Mouse (Mus musculus): Measurements from ENCODE around the gene Camsap1.
A peak's percentile ranks its signal among the peaks of the same experiment; 100 is the strongest.

Camsap1 gene

DNA sequence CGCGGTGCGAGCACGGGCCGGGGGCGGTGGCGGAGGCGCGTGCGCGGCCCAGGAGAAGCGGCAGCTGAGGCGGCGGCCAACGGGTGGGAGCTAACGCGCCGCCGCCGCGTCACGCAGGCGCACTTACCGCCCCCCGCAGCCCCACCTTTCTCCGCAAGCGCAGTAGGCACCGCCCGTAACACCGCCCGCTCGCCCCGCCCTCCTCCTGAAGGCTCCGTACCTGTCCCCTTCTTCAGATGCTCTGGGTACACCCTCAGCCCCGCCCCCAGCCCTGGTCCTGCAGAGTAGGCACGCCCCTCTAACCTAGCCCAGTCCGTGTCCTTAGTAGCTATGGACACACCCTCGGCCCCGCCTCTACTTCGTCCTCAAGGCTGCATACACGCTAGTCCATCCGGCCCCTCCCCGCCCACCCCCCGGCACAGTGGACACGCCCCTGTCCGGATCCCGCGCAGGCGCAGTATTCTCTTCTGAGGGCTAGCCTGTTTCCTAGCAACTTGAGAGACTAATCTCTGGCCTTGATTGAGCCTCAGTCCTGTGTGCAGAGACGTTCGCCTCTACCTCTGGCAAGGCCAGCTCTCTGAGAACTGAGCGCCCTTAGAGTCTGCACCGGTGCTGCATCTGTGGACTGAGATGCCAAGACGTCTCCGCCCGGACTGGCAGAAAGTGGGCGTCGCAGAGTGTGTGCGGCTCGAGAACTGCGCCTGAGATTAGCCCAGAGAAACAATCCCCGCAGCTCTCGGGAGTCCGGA is at the start of gene Camsap1:
Camsap1 (minus strand) TSS at position 124 of the 749 bp plus-strand sequence.
- DNase-seq: peak; percentile 98 to 99

DNA sequence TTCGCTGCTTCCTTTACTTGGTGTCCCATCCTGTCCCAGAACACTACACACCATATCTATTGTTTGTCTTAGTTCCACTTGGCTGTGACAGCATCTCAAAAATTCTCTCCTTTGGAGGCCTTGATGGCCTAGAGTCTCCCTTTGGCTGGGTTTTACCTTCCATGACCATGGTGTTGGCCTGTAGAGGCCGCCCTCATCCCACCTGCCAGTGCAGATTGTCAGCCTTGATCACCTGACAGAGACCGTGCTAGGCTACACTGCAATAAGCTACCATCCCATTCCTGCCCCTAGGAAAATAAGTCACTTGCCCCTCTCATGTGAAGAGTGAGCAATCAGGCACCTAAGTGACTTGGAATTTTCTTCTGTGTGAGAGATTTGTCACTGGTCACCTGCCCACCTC is 47.2 kb upstream of the Camsap1 start:
- DNase-seq: peak in 1 of 2 experiments; percentile 5

DNA sequence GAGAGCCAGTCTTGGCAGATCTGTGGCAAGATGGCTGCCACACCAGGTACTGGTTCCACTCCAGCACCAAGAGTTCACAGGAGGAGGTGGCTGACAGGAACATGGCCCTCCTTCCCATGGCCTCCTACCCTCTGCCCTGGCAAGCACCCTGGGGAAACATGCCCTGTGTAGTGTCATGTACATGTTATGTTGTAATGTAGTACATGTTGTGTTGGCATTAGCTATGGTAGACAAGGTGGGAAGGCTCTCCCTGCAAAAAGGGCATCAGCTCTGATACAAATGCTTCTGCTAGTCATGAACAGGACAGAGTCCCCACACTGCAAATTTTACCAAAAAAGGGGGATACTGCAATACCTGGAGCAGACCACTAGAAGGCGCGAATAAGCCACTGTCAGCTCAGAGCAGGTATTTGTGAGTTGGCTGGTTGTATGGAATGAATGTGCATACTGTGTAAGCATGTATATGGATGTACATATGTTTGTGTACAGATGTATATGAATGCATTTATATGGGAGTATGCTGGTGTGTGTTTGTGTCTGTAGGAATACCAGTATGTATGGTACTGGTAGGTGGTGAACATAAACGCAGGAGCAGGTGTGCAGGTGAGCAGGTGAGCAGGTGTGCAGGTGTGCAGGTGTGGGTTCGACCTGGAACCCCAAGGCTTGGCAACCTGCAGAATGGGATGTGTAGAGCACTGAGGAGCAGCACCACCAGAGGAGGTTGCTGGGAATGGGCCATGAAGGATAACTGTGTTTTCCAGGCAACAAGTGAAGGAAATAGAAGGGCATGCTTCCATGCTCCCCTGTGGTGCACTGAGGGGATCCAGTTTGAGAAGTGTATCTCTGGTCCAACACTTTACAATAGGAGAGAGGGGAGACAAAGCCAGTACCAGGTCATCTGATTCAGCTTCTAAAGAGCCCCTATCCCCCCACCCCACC is 41.3 kb upstream of the Camsap1 start:
- peak; percentile 26 to 30 for DNase-seq

DNA sequence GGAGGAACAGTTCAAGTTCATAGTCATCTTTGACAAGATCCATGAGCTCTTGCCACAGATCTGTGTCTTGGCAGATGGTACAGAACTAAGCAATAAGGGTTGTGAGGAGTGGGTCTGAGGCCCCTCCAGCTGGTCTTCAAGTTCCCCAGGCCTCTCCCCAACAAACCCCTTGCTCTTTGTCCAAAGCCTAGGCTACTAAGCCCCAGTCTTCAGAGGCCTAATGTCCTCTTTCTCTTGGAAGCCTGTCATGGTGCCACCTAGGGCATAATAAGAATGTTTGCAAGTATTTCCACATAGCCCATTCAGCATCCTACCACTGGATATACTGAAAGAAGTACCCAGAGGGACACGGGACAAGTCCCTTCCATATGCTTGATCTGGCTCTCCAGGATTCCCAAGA is 39.5 kb upstream of the Camsap1 start:
- no peak for DNase-seq

DNA sequence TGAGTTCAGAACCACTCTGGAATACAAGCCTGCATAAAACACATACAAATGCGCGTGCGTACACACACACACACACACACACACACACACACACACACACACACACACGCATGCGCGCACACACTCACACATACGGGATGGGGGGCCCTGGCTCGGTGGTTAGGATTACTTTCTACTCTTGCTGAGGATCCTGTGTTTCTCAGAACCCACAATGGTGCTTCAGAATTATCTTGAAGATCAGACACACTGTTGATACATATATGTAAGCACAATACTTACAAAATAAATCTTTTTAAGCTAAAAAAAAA is 39.1 kb upstream of the Camsap1 start:
- no peak for DNase-seq

DNA sequence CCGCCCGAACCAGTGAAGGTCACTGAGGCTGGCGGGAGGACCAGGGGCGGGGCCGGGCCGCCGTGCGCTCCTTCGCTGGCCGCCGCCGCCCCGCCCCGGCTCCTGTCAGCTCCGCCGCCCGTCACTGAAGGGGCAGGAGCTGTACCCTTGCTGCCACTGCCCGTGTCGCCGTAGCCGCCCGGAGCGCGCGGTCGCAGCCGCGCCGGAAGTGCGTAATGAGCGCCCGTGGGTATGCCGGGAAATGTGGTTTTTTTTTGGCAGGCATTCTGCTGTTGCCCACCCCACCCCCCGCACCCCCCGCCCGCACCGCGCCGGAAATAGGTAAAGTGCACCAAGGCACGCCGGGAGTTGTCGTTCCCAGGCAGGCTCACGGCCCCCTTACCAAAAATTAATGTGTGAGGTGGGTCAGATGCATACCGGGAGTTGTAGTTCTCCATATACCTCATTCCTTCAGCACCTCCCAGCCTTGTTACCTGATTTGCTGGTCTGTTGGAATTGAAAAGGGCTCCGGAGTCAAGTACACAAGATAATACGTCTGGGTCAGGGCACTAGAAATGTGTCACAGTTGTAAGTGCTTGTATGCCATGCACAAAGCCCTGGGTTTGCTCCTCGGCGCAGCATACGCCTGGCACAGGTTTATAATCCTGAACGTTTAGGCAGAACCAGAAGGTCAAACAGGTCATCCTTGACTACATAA is 38.6 kb upstream of the Camsap1 start, which contains the start of gene Ubac1:
Ubac1 (minus strand) TSS at position 187 of the 697 bp plus-strand sequence.
- DNase-seq: peak; percentile 86 to 92

DNA sequence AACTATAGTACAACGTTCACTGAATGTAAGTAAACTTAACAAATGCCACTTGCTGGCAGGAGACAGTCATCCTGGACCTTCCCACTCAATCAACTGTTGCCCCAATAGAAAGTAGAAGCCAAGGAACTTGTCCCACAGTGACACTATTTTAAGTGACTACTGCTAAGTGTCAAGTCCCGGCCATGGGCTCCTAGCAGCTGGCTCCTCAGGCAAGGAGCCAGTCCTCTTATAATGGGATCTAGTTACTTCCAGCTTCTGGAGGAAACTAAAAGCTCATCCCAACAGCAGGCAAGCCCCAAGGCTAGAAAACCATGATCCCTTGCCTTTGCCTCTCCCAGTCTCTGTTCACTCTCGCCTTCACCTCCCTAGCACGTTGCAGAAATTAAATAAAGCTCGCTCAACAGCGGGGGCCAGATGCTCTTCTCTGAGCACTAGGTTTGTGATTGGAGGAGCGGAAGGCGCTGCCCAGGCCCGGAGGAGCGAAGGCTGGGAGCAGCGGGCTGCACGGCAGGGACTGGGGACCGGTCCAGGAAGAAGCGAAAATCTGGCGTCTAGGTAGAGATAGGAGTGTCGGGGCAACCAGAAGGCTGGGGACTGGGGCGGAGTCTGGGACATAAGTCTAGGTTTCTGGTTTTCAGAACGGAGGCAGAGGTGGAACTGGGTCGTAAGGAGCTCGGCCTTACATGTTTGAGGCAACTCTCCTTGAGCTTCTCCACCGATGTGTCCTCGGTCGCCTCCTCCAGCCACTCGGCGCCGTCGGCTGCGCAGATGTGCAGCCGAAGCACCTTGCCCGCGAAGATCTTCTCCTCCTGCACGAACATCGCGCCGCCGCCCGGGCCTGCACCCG is 37.9 kb upstream of the Camsap1 start:
- no peak for DNase-seq

DNA sequence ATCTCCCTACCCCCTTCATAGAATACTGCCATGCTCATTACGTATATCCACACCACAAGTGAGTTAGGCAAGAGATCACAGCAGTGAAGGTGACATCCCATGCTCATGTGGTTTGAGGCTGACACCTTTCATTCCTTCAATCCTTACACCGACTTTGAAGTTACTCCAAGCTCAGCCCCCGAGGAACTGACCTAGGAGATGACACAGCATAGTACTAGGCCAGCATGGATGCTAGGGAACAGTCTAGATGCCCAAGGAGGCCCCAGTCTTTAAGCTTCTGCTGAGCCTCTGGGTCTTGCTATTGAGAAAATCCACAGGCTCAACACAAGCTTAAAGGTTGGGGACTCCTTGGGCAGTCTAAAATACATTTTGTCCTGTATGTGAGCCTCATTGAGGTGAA is 36.8 kb upstream of the Camsap1 start:
- DNase-seq: no peak

DNA sequence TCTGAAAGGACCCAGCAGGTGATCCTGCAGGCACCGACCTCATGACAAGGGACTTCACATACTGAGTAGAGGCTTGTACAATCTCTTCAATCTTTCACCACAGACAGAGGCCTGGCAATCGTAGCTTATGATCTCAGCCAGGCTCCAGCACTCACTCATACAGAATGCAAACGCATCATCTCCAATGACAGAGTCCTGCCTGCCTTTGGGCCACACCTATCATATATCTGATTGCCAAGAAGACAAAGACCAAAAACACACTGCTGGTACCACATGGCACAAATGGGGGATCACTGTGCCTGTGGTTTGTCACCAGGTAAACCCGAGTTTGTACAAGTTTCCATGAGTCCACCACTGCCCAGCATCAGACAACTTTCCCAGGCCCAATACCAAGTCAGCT is 34.2 kb upstream of the Camsap1 start:
- DNase-seq: no peak

DNA sequence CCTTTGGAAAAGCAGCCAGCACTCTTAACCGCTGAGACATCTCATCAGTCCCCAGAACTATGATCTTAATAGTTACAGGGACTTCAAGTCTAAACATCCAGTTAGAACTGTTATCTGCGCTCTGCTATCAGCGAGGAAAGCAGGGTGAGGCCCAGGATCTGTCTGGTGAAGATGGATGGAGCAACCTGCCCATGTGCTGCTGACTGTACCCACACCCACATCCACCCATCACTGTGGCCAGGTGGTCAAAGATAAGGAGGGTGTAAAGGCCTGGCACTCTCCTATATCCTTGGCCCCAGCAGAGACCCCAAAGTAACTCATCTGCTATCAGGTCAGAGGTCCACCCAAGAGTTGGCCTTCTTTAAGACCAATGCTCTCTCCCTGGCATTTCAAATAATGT is 30.6 kb upstream of the Camsap1 start:
- no peak for DNase-seq

DNA sequence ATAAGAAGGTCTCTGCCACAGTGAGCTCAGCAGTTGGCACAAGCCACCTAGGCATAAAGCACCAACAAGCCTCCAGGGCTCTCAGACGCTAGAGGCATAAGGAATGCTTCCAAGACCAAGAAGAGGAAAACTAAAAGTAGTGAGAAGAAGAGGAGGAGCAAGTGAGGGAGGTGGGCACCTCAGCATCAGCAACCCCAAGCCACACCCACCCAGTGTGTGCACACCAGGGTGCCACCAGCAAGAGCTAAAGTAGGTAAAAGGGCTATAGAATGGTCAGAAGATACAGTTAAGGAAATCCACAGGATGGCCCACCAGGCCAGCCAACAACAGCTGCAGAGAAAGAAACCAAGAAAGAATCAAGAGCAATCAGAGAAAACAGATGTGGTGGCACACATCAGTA is 28.3 kb upstream of the Camsap1 start:
- no peak for DNase-seq

DNA sequence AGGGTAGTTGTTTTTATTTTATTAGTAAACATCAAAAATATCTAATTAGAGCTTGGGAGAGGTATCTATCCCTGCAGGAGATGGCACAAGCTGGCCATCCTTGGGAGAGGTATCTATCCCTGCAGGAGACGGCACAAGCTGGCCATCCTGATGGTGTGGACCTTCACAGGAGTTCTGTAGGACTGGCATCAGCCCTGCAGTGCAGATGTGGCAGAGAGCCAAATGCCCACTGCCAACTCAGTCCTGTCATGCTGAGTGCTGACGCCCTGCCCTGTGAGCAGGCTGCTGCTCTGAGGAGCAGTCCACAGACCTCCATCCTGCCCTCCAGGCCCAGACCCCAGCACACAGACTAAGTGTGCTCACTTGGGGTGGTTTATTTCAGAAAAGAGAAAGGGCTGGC is 18.9 kb upstream of the Camsap1 start:
- DNase-seq: no peak

DNA sequence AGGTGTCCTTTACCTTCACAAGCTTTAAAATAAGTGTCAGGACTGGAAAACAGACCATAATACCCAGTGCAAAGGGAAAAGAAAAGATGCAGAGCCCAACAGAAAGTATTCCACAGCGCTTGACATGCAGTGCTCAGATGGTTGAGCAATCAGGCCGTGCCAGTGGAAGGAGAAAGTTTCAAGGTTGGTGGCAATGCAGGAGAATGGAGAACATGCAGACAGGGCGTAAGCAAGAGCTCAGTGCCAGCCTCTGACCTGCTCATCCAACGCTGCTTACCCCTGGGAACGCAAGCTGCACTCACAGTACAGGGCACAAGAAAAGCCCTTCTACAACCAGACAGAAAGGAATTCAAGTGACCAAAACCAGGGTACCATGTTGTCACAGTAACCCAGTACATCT is 18.1 kb upstream of the Camsap1 start:
- no peak for DNase-seq

DNA sequence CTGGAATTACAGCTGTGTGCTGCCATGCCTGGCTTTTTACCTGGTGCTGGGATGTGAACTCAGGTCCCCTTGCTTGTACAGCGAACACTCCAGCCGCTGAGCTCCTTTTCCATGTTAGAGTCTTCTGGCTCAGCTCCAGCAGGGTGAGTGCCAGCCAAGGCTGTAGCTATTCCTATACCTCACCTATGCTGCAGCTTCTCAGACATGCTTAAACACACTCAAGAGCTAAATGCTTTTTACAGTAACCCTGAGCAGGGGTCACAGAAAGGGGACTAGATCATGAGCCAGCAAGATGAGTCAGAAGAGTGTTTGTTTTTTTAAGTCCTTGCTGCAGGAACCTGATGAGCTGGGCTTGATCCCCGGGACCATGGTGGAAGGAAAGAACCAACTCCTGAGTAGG is 14.6 kb upstream of the Camsap1 start:
- no peak for DNase-seq

DNA sequence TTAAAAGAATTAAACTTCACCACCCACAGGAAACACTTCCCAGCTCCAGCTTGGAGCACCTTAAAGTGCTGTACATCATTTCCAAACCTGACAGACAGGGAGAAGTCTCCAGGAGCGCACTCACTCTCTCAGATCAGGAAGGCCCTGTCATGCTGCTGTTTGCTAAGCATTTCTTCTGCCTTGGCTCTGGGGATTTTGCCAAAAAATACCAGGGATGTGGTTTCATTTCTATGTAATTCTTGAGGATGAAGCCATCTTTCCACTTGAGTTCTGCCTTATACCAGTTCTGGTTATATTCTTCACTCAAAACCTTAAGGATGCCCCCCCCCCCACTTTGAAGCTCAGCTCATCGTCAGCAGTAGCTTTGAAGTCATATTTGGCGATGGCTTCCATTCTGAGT is 11.7 kb upstream of the Camsap1 start:
- no peak for DNase-seq

DNA sequence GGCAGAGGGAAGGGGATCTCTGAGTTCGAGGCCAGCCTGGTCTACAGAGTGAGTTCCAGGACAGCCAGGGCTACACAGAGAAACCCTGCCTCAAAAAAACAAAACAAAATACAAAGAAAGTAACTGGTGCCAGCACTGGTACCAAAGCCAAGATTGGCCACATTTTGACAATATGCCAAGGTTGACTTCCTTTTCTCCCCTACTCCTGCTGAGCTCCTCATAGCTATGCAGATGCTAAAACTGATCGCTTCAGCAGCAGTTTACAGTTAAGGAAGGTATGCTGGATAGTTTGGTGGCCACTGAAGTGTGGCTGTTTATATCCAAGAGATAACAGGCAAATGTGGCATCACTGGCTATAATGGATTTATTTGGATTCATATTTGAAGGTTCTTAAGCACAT is 9.2 kb upstream of the Camsap1 start:
- no peak for DNase-seq

DNA sequence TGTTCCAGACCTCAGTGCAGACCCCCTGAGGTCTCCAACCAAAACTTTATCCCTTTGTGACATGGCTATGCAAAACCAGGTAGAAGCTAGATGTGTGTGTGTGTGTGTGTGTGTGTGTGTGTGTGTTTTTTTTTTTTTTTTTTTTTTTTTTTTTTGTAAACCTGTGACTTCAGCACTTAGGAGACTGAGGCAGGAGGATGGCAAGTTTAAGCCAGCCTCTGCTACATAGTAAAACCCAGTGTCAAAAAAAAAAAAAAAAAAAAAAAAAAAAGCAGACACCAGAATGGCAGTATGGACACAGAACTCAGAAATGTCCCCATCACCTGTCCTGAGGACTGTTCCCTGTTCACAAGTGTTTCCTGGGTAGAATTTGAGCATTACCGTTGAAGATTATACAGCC is 6.6 kb upstream of the Camsap1 start:
- DNase-seq: no peak

DNA sequence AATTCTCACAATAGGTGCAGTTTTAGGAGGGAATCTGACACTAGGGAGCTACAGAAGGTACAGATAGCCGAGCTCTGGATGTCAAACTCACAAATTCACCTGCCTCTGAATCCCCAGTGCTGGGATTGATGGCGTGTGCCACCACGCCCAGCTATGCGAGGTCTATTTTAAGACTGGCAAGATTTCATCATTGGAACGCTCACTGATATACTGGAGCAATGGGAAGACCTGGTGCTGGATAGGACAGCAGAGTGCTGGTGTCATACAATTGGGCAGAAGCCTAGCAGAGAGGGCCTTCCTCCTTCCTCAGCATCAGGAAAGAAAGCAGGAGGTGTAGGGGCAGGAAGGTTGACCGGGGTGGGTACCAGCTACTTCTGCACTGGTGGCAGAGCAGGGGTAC is 4.7 kb upstream of the Camsap1 start:
- DNase-seq: no peak

DNA sequence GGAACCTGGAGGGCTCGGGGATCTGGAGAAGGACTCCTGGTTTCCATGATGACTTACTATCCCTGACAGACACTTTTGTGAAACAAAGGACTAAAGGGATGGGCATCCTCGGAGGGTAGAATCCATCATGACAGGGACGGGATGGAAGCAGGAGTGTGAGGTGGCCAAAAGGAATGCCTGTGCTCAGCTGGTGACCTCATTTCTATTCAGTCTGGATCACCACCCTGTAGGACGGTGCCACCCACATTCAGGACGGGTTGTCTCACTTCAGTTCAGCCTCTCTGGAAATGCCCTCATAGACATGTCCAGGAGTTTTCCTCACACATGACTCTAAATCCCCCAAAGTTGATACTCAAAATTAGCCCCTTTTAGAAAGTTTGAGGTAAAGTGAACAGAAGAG is 3.5 kb upstream of the Camsap1 start:
- DNase-seq: no peak

DNA sequence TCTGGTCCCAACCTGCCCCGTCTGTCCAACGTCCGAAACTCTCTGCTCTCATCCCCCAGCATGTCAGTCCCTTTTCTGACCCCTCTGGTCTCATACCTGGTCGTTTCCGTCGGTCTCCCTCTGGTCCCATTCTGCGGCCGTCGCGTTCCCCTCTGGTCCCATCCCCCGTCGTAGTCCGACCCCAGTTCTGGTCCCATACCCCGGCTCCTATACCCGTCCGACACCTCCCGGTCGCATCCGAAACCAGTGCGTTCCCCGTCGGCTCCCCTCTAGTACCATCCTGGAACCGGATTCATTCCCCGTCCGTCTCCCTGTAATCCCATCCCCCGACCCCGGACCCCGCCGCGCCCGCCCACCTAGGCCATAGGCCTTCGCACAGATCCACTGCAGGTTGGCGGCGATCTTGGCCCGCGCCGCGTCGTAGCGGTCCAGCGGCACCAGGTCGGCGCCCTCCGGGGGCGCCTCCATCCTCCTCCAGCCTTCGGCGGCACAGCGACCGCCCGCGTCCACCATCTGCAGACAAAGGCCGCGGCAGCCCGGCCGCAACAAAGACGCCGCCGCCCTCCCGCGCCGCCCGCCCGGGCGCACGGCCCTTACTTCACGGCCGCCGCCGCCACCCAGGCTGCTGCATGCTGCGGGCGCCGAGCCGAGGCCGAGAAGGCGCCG is 523 bp downstream of the Camsap1 start:
- no peak for DNase-seq

DNA sequence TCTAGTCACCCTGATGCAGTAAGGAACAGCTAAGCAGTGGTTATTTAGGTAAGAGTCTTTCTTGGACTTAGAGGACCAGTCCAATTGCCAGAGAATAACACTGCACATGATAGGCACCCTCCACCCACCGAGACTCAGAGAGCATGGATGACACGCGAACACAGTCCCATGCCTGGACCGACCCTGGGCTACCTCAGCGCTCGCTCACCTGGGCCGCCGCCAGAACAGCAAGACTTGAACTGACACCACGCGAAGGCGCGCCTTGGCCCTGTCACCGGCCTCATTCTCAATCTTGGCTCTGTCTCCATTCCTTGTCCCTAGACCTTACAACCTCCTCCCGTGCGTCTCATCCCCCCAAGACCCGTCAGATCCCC is 1.0 kb downstream of the Camsap1 start:
- peak; percentile 24 to 28 for DNase-seq

DNA sequence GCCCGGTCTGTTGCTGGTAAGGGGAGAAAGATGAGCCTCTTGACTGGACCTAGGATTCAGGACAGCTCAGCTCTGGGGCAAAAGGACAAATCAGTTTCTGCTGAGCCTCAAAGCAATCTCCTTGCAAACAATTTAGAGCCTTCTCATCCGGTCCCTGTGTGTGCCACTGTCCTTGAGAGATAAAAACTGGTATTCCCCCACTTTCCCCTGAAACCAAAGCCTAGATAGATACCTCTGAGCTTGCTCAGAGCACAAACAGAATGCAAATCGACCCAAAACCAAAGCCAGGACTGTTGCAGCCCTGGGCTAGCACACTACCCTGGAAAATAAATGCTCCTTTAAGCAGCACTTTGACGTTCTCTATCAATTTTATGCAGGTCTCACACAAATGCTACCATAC is 4.1 kb downstream of the Camsap1 start:
- no peak for DNase-seq
